Comparison of ENCODE assay signal across 8 mouse cellular contexts in the genomic region with DNA sequence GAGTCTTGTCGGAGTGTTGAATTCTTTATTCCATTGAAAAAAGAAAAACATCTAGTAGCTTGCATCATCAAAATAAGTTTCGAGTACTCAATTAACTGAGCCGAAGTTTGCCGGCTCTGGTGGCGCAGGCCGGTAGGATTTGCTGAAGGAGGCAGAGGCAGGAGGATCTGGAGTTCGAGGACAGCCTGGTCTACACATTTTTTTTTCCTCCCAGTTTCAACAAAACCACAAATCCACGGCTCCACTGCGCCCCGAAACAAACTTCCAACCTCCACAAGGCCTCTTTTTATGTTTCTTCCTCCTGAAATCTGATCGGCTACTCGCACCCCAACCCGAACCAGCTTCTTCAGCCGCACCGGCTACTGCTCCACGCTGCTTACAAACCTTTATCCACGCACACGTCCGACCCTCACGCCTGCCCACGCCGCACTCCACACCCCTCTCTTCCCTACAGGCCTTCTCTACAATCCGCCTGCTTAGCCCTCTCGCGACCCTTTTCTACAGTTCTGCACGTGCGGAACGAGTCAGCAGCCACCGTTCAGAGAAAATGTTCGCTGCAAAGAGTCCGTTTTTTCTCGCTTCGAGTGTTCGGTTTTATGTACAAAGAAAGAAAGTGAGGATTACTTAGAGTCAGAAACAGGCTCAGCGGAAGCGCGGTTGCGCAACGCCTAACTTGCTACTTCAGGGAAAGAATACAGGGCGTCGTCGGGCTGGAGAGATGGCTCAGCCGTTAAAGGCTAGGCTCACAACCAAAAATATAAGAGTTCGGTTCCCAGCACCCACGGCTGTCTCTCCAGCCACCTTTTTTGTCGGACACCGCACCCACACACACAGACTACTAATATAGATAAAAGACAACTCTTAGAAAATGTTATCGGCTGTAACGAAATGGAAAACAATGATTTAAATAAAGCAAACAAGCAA. TPM values are rescaled to one million over a fixed set of nuclear protein-coding genes. Genes with fewer than 3 reads are reported as not detected.
A peak's percentile ranks its signal among the peaks of the same experiment; 100 is the strongest.
DNase-seq lines count a peak whose midpoint lies in the region; ATAC-seq and TF ChIP-seq lines count a peak whose summit lies in the region.

No protein-coding gene starts in this region.

- no peaks in the 10 kb centered on the region for H3K27me3 ChIP-seq in C2C12 (ENCODE audit: control insufficient read depth, insufficient read depth, insufficient read length)
- no peaks in the 10 kb centered on the region for H3K27me3 ChIP-seq in heart, embryonic 10.5 days (ENCODE audit: insufficient read depth, poor library complexity, severe bottlenecking)
- no peaks in the 10 kb centered on the region for H3K27me3 ChIP-seq in kidney, embryonic 15.5 days
- no peaks in the 10 kb centered on the region for H3K27me3 ChIP-seq in myocyte (ENCODE audit: control insufficient read depth, insufficient read depth, insufficient read length)

- peak overlapping the region; percentile 83 for H3K9ac ChIP-seq in kidney, embryonic 15.5 days

- peak overlapping the region; percentile 75 for H3K27ac ChIP-seq in embryonic fibroblast, embryonic 13.5 days (ENCODE audit: insufficient read depth, low read length)
- H3K27ac ChIP-seq in heart, embryonic 10.5 days = peak overlapping the region; percentile 93
- H3K27ac ChIP-seq in kidney, embryonic 15.5 days = peak overlapping the region; percentile 97

- WGBS in heart, embryonic 10.5 days = under 1% methylated on average over 49 of the region's 49 CpGs
- under 1% methylated on average over 49 of the region's 49 CpGs for WGBS in kidney, embryonic 15.5 days

- no peaks in the 10 kb centered on the region for H3K9me3 ChIP-seq in heart, embryonic 10.5 days
- no peaks in the 10 kb centered on the region for H3K9me3 ChIP-seq in kidney, embryonic 15.5 days (replicated peaks)

- peak overlapping the region; percentile 84 for H3K4me3 ChIP-seq in C2C12 (ENCODE audit: insufficient read depth, poor library complexity, severe bottlenecking)
- peak overlapping the region; percentile 93 for H3K4me3 ChIP-seq in embryonic fibroblast, embryonic 13.5 days (ENCODE audit: insufficient read depth, low read length)
- peak overlapping the region; percentile 70 for H3K4me3 ChIP-seq in heart, embryonic 10.5 days
- H3K4me3 ChIP-seq in kidney, embryonic 15.5 days (replicated peaks) = peak overlapping the region; percentile 87
- H3K4me3 ChIP-seq in myocyte = peak overlapping the region; percentile 70

- no peaks in the 10 kb centered on the region for H3K79me2 ChIP-seq in C2C12 (ENCODE audit: control insufficient read depth, insufficient read depth)
- H3K79me2 ChIP-seq in myocyte (ENCODE audit: control insufficient read depth, insufficient read depth) = no peaks in the 10 kb centered on the region

- no peak for TF ChIP-seq CTCF in C2C12 (IDR thresholded peaks at IDR 0.05; ENCODE audit: control insufficient read depth, insufficient read depth, insufficient read length)
- TF ChIP-seq CTCF in embryonic fibroblast, embryonic 13.5 days (IDR thresholded peaks at IDR 0.05; ENCODE audit: borderline replicate concordance, insufficient read depth, low read length) = no peak

- ATAC-seq in kidney, embryonic 15.5 days (replicated peaks; ENCODE audit: low FRiP score) = peak; percentile 64

- no peaks in the 10 kb centered on the region for H3K4me1 ChIP-seq in embryonic fibroblast, embryonic 13.5 days (ENCODE audit: control insufficient read depth, insufficient read depth, low read length)
- peaks cover 19% of the 10 kb centered on the region for H3K4me1 ChIP-seq in heart, embryonic 10.5 days
- peaks cover 25% of the 10 kb centered on the region for H3K4me1 ChIP-seq in kidney, embryonic 15.5 days

- H3K4me2 ChIP-seq in kidney, embryonic 15.5 days = peak overlapping the region; percentile 86
- H3K4me2 ChIP-seq in myocyte (ENCODE audit: low read depth) = peak overlapping the region; percentile 87

- TF ChIP-seq POLR2A in embryonic fibroblast, embryonic 13.5 days (IDR thresholded peaks at IDR 0.05; ENCODE audit: low read depth, low read length) = no peak
- no peak for TF ChIP-seq POLR2A in myocyte (IDR thresholded peaks at IDR 0.05; ENCODE audit: insufficient read length, low read depth)

- no peaks in the 10 kb centered on the region for H3K36me3 ChIP-seq in C2C12 (ENCODE audit: control insufficient read depth, insufficient read depth)
- no peaks in the 10 kb centered on the region for H3K36me3 ChIP-seq in heart, embryonic 10.5 days
- no peaks in the 10 kb centered on the region for H3K36me3 ChIP-seq in kidney, embryonic 15.5 days
- no peaks in the 10 kb centered on the region for H3K36me3 ChIP-seq in myocyte (ENCODE audit: control insufficient read depth, insufficient read depth)

- H3ac ChIP-seq in C2C12 (ENCODE audit: control insufficient read depth, insufficient read length, low read depth) (peak overlapping the region; percentile 79), myocyte (ENCODE audit: control insufficient read depth, insufficient read length) (peak overlapping the region; percentile 69)

- peak; percentile 95 for DNase-seq in brain, adult 2 months (ENCODE audit: low read depth, low spot score)
- DNase-seq in heart, embryonic 10.5 days (ENCODE audit: low spot score) = peak; percentile 93
- peak; percentile 82 for DNase-seq in liver
- DNase-seq in spleen, postnatal 4 days (ENCODE audit: low spot score in 2 of 2) = peak; percentile 86 to 94

- H3K79me3 ChIP-seq in C2C12 (ENCODE audit: low read depth) = no peaks in the 10 kb centered on the region

TF ChIP-seq in C2C12, 6 proteins besides CTCF, POLR2A, EP300 and RAD21:
- TF ChIP-seq CEBPB (IDR thresholded peaks at IDR 0.05; ENCODE audit: low read depth) = peak; percentile 99
- no peak for TF ChIP-seq FOSL1 (IDR thresholded peaks at IDR 0.05; ENCODE audit: insufficient read depth, low read length, poor library complexity, severe bottlenecking)

TF ChIP-seq in myocyte, 11 proteins besides CTCF, POLR2A, EP300 and RAD21:
- TF ChIP-seq USF1 (IDR thresholded peaks at IDR 0.05; ENCODE audit: low read depth) = no peak
- TF ChIP-seq TCF12 (IDR thresholded peaks at IDR 0.05; ENCODE audit: insufficient read depth, poor library complexity, severe bottlenecking) = no peak
- TF ChIP-seq CEBPB (IDR thresholded peaks at IDR 0.05; ENCODE audit: insufficient read depth, poor library complexity, severe bottlenecking) = peak; percentile 100
- TF ChIP-seq POLR2AphosphoS2 (IDR thresholded peaks at IDR 0.05; ENCODE audit: insufficient read length, low read depth) = no peak

RNA-seq across cellular contexts. Expression of gene Klrb1b, which starts 12.5 kb away (rescaled TPM):
- polyA plus RNA-seq in C2C12 (2012; fragmentation: generic; extraction: Trizol) = not detected
- not detected in 2 replicates for polyA plus RNA-seq in embryonic fibroblast, embryonic 13.5 days (2011; ENCODE audit: insufficient read length, low read depth, missing spikeins)
- polyA plus RNA-seq in heart, embryonic 10.5 days (2016; fragmentation: Nextera tagmentation; extraction: Ambion mirVana) = not detected in 2 replicates
- polyA plus RNA-seq in kidney, embryonic 15.5 days (2015; fragmentation: Nextera tagmentation; extraction: Ambion mirVana) = 0.09 TPM in 1 of 2 replicates, not detected in the other
- polyA plus RNA-seq in myocyte (2012; fragmentation: generic; extraction: Trizol) = not detected

RNA-seq across cellular contexts. Expression of gene Gm44511, which starts 12.5 kb away (rescaled TPM):
- polyA plus RNA-seq in C2C12 (2012; fragmentation: generic; extraction: Trizol) (not detected), myocyte (2012; fragmentation: generic; extraction: Trizol) (not detected)
- polyA plus RNA-seq in embryonic fibroblast, embryonic 13.5 days (2011; ENCODE audit: insufficient read length, low read depth, missing spikeins) = not detected in 2 replicates
- not detected in 2 replicates for polyA plus RNA-seq in heart, embryonic 10.5 days (2016; fragmentation: Nextera tagmentation; extraction: Ambion mirVana)
- not detected in 2 replicates for polyA plus RNA-seq in kidney, embryonic 15.5 days (2015; fragmentation: Nextera tagmentation; extraction: Ambion mirVana)

RNA-seq across cellular contexts. Expression of gene Clec2i, which starts 48.8 kb away (rescaled TPM):
- polyA plus RNA-seq in C2C12 (2012; fragmentation: generic; extraction: Trizol) (not detected), myocyte (2012; fragmentation: generic; extraction: Trizol) (not detected)
- not detected in 2 replicates for polyA plus RNA-seq in embryonic fibroblast, embryonic 13.5 days (2011; ENCODE audit: insufficient read length, low read depth, missing spikeins)
- polyA plus RNA-seq in heart, embryonic 10.5 days (2016; fragmentation: Nextera tagmentation; extraction: Ambion mirVana) = not detected in 2 replicates
- 0.15 and 0.16 TPM in 2 replicates for polyA plus RNA-seq in kidney, embryonic 15.5 days (2015; fragmentation: Nextera tagmentation; extraction: Ambion mirVana)

RNA-seq across cellular contexts. Expression of gene Klrb1c, which starts 49.6 kb away (rescaled TPM):
- polyA plus RNA-seq in C2C12 (2012; fragmentation: generic; extraction: Trizol) (not detected), myocyte (2012; fragmentation: generic; extraction: Trizol) (not detected)
- polyA plus RNA-seq in embryonic fibroblast, embryonic 13.5 days (2011; ENCODE audit: insufficient read length, low read depth, missing spikeins) = not detected in 2 replicates
- 0.08 TPM in 1 of 2 replicates, not detected in the other for polyA plus RNA-seq in heart, embryonic 10.5 days (2016; fragmentation: Nextera tagmentation; extraction: Ambion mirVana)
- 0.17 and 0.22 TPM in 2 replicates for polyA plus RNA-seq in kidney, embryonic 15.5 days (2015; fragmentation: Nextera tagmentation; extraction: Ambion mirVana)

RNA-seq across cellular contexts. Expression of gene BC035044, which starts 52.3 kb away (rescaled TPM):
- polyA plus RNA-seq in C2C12 (2012; fragmentation: generic; extraction: Trizol) (not detected), myocyte (2012; fragmentation: generic; extraction: Trizol) (not detected)
- polyA plus RNA-seq in embryonic fibroblast, embryonic 13.5 days (2011; ENCODE audit: insufficient read length, low read depth, missing spikeins) = not detected in 2 replicates
- 0.49 and 0.70 TPM in 2 replicates for polyA plus RNA-seq in heart, embryonic 10.5 days (2016; fragmentation: Nextera tagmentation; extraction: Ambion mirVana)
- 0.68 TPM in 2 replicates for polyA plus RNA-seq in kidney, embryonic 15.5 days (2015; fragmentation: Nextera tagmentation; extraction: Ambion mirVana)

Comparison
In these comparisons a context has a peak if more than half of its experiments do, and no peak if none do; other contexts are left out.
1. Peak in every context shown above with its lines: DNase-seq, ATAC-seq, H3K4me3 ChIP-seq and H3K27ac ChIP-seq.